Mouse (Mus musculus): Measurements from ENCODE around the gene Prr15l. TPM values are rescaled to one million over a fixed set of nuclear protein-coding genes. Genes with fewer than 3 reads are reported as not detected.
A peak's percentile ranks its signal among the peaks of the same experiment; 100 is the strongest.

Prr15l gene
- polyA plus RNA-seq, 1 experiment from 2014 or later: 55.8 TPM

DNA sequence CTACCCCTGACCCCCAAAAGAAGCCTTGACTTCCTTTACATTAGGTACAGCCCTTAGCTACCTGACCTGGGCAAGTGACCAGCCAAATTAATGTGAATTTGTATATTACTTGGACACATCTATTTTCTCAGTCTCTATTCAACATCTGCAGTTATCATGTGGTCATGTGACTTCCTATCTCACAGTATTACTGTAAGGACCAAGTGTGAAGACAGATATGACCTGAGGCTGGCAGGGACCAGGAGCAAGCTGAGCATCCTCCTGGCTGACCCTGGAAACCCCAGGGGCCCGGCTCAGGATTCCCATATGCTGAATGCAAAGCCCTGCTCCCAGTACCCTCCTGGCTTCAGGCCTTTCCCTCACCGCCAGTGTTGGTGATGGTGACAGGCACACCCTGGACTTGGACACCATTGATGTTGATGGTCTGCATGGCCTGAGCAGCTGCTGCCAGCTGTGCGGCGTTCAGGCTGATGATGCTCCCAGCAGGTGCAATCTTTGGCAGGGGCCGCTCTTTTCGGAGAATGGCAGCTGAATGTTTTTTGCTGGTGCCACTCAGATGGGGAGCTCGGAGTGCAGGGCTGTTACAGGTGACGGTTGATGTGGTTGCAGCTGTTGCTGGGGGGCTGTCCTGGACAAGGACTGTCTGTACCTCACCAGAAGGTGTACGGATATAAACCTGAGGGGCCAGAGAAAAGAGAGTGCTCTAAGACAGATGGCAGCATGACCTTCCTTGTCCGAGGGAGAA, 29.3 kb downstream of the Prr15l start:
- ATAC-seq (ENCODE audit: low FRiP score, low TSS enrichment): no peak
- Histone ChIP-seq H3K4me1 (ENCODE audit: insufficient read depth, low read length) (no peaks in the 10 kb centered on the region), H3K9ac (replicated peaks; ENCODE audit: low read length) (no peak overlapping the region)

GRCm38 (mm10) chr11:96963580-96963979, 35.7 kb downstream of the Prr15l start:
- H3K4me3 ChIP-seq (ENCODE audit: low read length): no peak overlapping the region
- H3K9me3 ChIP-seq (ENCODE audit: low read length): no peaks in the 10 kb centered on the region
- no peak overlapping the region for H3K27ac ChIP-seq (ENCODE audit: low read length)
- 15% methylated on average over 8 of the region's 8 CpGs for WGBS
- H3K36me3 ChIP-seq (ENCODE audit: insufficient read depth, low read length): peaks cover 31% of the 10 kb centered on the region
- peaks cover 17% of the 10 kb centered on the region for H3K4me1 ChIP-seq (ENCODE audit: insufficient read depth, low read length)
- H3K4me2 ChIP-seq (replicated peaks; ENCODE audit: low read depth, low read length): no peak overlapping the region
- peak; percentile 85 for ATAC-seq (ENCODE audit: low FRiP score, low TSS enrichment)
- no peaks in the 10 kb centered on the region for H3K27me3 ChIP-seq (ENCODE audit: insufficient read depth, low read length)
- no peak overlapping the region for H3K9ac ChIP-seq (replicated peaks; ENCODE audit: low read length)

More for the DNA sequence above, 29.3 kb downstream of the Prr15l start:
- Histone ChIP-seq H3K4me2 (replicated peaks; ENCODE audit: low read depth, low read length) (no peak overlapping the region), H3K9me3 (ENCODE audit: low read length) (no peaks in the 10 kb centered on the region), H3K4me3 (ENCODE audit: low read length) (no peak overlapping the region), H3K27ac (ENCODE audit: low read length) (no peak overlapping the region), H3K36me3 (ENCODE audit: insufficient read depth, low read length) (peaks cover 69% of the 10 kb centered on the region), H3K27me3 (ENCODE audit: insufficient read depth, low read length) (no peaks in the 10 kb centered on the region)
- WGBS: 93% methylated on average over 10 of the region's 10 CpGs

DNA sequence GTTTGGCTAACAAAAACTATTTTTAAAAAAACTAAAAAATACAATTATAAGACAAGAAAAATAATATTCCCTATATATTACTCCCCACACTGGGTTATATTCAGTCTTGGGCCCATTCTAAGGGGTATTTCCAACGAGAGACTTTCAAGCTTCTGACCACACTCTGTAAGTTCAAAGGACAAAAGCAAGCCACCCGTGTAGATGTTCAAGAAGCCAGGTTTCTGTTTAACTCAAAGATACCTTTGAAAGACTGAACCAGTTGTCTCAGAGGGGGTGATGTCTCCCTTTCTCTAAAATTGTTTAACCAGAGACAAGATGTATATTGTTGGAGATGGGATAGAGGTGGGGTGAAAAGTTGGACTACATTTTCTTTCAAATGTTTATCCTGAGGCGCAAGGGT, 38.3 kb downstream of the Prr15l start:
- Histone ChIP-seq H3K27me3 (ENCODE audit: insufficient read depth, low read length) (no peaks in the 10 kb centered on the region), H3K9ac (replicated peaks; ENCODE audit: low read length) (no peak overlapping the region), H3K9me3 (ENCODE audit: low read length) (no peaks in the 10 kb centered on the region), H3K27ac (ENCODE audit: low read length) (0 out of 2 replicates have a peak overlapping the region, but pooled peaks have one; percentile 16), H3K36me3 (ENCODE audit: insufficient read depth, low read length) (peaks cover 13% of the 10 kb centered on the region), H3K4me3 (ENCODE audit: low read length) (no peak overlapping the region), H3K4me2 (replicated peaks; ENCODE audit: low read depth, low read length) (no peak overlapping the region), H3K4me1 (ENCODE audit: insufficient read depth, low read length) (peaks cover 34% of the 10 kb centered on the region)
- no peak for ATAC-seq (ENCODE audit: low FRiP score, low TSS enrichment)
- 81% methylated on average over 3 of the region's 3 CpGs for WGBS

GRCm38 (mm10) chr11:96966914-96967543, 39.1 kb downstream of the Prr15l start:
- Histone ChIP-seq H3K36me3 (ENCODE audit: insufficient read depth, low read length) (peaks cover 8% of the 10 kb centered on the region), H3K4me2 (replicated peaks; ENCODE audit: low read depth, low read length) (peak overlapping the region; percentile 17), H3K27me3 (ENCODE audit: insufficient read depth, low read length) (no peaks in the 10 kb centered on the region), H3K4me1 (ENCODE audit: insufficient read depth, low read length) (peaks cover 38% of the 10 kb centered on the region), H3K27ac (ENCODE audit: low read length) (peak overlapping the region; percentile 63), H3K9me3 (ENCODE audit: low read length) (no peaks in the 10 kb centered on the region), H3K4me3 (ENCODE audit: low read length) (0 out of 2 replicates have a peak overlapping the region, but pooled peaks have one; percentile 1), H3K9ac (replicated peaks; ENCODE audit: low read length) (peak overlapping the region; percentile 47; the same call in 1 of the 2 replicates)
- ATAC-seq (ENCODE audit: low FRiP score, low TSS enrichment): no peak
- WGBS: 76% methylated on average over 13 of the region's 13 CpGs

- ATAC-seq (ENCODE audit: low FRiP score, low TSS enrichment): no peak
- WGBS: 78% methylated on average over 11 of the region's 11 CpGs
- peak overlapping the region; percentile 92 for H3K27ac ChIP-seq (ENCODE audit: low read length)
- peaks cover 2% of the 10 kb centered on the region for H3K36me3 ChIP-seq (ENCODE audit: insufficient read depth, low read length)
- H3K9ac ChIP-seq (replicated peaks; ENCODE audit: low read length): peak overlapping the region; percentile 47; the same call in 1 of the 2 replicates
- peaks cover 39% of the 10 kb centered on the region for H3K4me1 ChIP-seq (ENCODE audit: insufficient read depth, low read length)
- peak overlapping the region; percentile 17 for H3K4me2 ChIP-seq (replicated peaks; ENCODE audit: low read depth, low read length)
- H3K27me3 ChIP-seq (ENCODE audit: insufficient read depth, low read length): no peaks in the 10 kb centered on the region
- no peaks in the 10 kb centered on the region for H3K9me3 ChIP-seq (ENCODE audit: low read length)
- no peak overlapping the region for H3K4me3 ChIP-seq (ENCODE audit: low read length)
Measured at GRCm38 (mm10) chr11:96967544-96968269, 39.8 kb downstream of the Prr15l start.

GRCm38 (mm10) chr11:96968476-96968875, 40.6 kb downstream of the Prr15l start:
- H3K9ac ChIP-seq (replicated peaks; ENCODE audit: low read length): peak overlapping the region; percentile 36; the same call in 1 of the 2 replicates
- no peaks in the 10 kb centered on the region for H3K9me3 ChIP-seq (ENCODE audit: low read length)
- ATAC-seq (ENCODE audit: low FRiP score, low TSS enrichment): no peak
- H3K27ac ChIP-seq (ENCODE audit: low read length): peak overlapping the region; percentile 92
- no peak overlapping the region for H3K4me3 ChIP-seq (ENCODE audit: low read length)
- H3K4me1 ChIP-seq (ENCODE audit: insufficient read depth, low read length): peaks cover 38% of the 10 kb centered on the region
- H3K36me3 ChIP-seq (ENCODE audit: insufficient read depth, low read length): no peaks in the 10 kb centered on the region; the same call in 1 of the 2 replicates
- H3K27me3 ChIP-seq (ENCODE audit: insufficient read depth, low read length): no peaks in the 10 kb centered on the region
- H3K4me2 ChIP-seq (replicated peaks; ENCODE audit: low read depth, low read length): no peak overlapping the region
- 43% methylated on average over 6 of the region's 6 CpGs for WGBS

GRCm38 (mm10) chr11:96969280-96969722, 41.4 kb downstream of the Prr15l start:
- peak overlapping the region; percentile 12; the same call in 1 of the 2 replicates for H3K9ac ChIP-seq (replicated peaks; ENCODE audit: low read length)
- no peak overlapping the region; the same call in 1 of the 2 replicates for H3K4me2 ChIP-seq (replicated peaks; ENCODE audit: low read depth, low read length)
- 70% methylated on average over 5 of the region's 5 CpGs for WGBS

GRCm38 (mm10) chr11:96969746-96970145, 41.8 kb downstream of the Prr15l start:
- Histone ChIP-seq H3K27ac (ENCODE audit: low read length) (peak overlapping the region; percentile 92), H3K4me1 (ENCODE audit: insufficient read depth, low read length) (peaks cover 40% of the 10 kb centered on the region), H3K4me2 (replicated peaks; ENCODE audit: low read depth, low read length) (no peak overlapping the region), H3K4me3 (ENCODE audit: low read length) (no peak overlapping the region), H3K36me3 (ENCODE audit: insufficient read depth, low read length) (no peaks in the 10 kb centered on the region; the same call in 1 of the 2 replicates), H3K9ac (replicated peaks; ENCODE audit: low read length) (peak overlapping the region; percentile 12), H3K27me3 (ENCODE audit: insufficient read depth, low read length) (no peaks in the 10 kb centered on the region), H3K9me3 (ENCODE audit: low read length) (no peaks in the 10 kb centered on the region)
- peak; percentile 5; the same call in 1 of the 2 replicates for ATAC-seq (ENCODE audit: low FRiP score, low TSS enrichment)
- 60% methylated on average over 1 of the region's 1 CpGs for WGBS

More at GRCm38 (mm10) chr11:96969280-96969722, 41.4 kb downstream of the Prr15l start:
- Histone ChIP-seq H3K4me3 (ENCODE audit: low read length) (no peak overlapping the region), H3K36me3 (ENCODE audit: insufficient read depth, low read length) (no peaks in the 10 kb centered on the region; the same call in 1 of the 2 replicates), H3K9me3 (ENCODE audit: low read length) (no peaks in the 10 kb centered on the region), H3K4me1 (ENCODE audit: insufficient read depth, low read length) (peaks cover 40% of the 10 kb centered on the region), H3K27ac (ENCODE audit: low read length) (peak overlapping the region; percentile 92), H3K27me3 (ENCODE audit: insufficient read depth, low read length) (no peaks in the 10 kb centered on the region)
- ATAC-seq (ENCODE audit: low FRiP score, low TSS enrichment): peak; percentile 14; the same call in 1 of the 2 replicates

DNA sequence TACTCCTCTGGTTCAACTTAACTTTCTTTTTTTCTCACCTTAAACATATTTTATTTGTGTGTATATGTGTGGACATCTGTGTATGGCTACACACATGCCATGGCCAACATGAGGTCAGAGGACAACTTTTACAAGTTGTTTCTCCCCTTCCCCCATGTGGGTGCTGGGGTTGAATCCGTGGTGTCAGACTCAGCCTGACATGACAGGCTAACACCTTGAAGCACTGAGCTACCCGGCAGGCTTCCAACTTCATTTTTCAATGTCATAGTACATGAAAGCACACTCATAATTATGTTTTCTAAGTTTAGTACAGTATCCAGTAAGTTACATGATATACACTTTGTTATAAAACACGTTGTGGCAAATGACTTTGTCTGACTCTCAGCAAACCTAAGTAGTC, 42.4 kb downstream of the Prr15l start:
- WGBS: 63% methylated on average over 3 of the region's 3 CpGs
- Histone ChIP-seq H3K9ac (replicated peaks; ENCODE audit: low read length) (0 out of 2 replicates have a peak overlapping the region, but pooled peaks have one; percentile 12), H3K36me3 (ENCODE audit: insufficient read depth, low read length) (no peaks in the 10 kb centered on the region; the same call in 1 of the 2 replicates), H3K4me3 (ENCODE audit: low read length) (no peak overlapping the region), H3K4me1 (ENCODE audit: insufficient read depth, low read length) (peaks cover 42% of the 10 kb centered on the region), H3K4me2 (replicated peaks; ENCODE audit: low read depth, low read length) (no peak overlapping the region), H3K27ac (ENCODE audit: low read length) (peak overlapping the region; percentile 92), H3K27me3 (ENCODE audit: insufficient read depth, low read length) (no peaks in the 10 kb centered on the region), H3K9me3 (ENCODE audit: low read length) (no peaks in the 10 kb centered on the region)
- ATAC-seq (ENCODE audit: low FRiP score, low TSS enrichment): no peak

Data from kidney, embryonic 16.5 days (tissue).